Mouse (Mus musculus) left cerebral cortex, postnatal 36 days (tissue): ENCODE results near the gene Map2k5. TPM values are rescaled to one million over a fixed set of nuclear protein-coding genes. Genes with fewer than 3 reads are reported as not detected.

Experiments used
- DNase-seq, 2 experiments: peaks; one replicate each; pipeline ENCODE4 v3.0.0; 2021 to 2022; ENCODE audit warnings: low spot score in 2 of 2, mixed read lengths in 1 of 2
- intact Hi-C: fragments of 180-260 bp; cut with DNase I; formaldehyde crosslinking; loops from one replicate; pipeline ENCODE4 v1.15.1; 2025
- total RNA-seq, 2 experiments: library from RNA; stranded (reverse); gene quantifications; 2 replicates each; pipeline ENCODE4 v1.2.3; 2021

Gene Map2k5
- 10 to 100 TPM; 36.3 to 36.7 TPM for total RNA-seq

- DNase-seq: peak; percentile 93 to 94
Measured at GRCm38 (mm10) chr9:63377270-63378142, at the start of gene Map2k5. Gene Map2k5, minus strand, starts transcription at chr9:63377902.

GRCm38 (mm10) chr9:63421096-63421736, 43.5 kb upstream of the Map2k5 start:
- intact Hi-C loops: no loop called here
- no peak for DNase-seq

More at GRCm38 (mm10) chr9:63377270-63378142, at the start of gene Map2k5:
- intact Hi-C loops: no loop called here

- intact Hi-C loops: no loop called here
- DNase-seq: no peak
Measured at GRCm38 (mm10) chr9:63420396-63420795, 42.7 kb upstream of the Map2k5 start.

- intact Hi-C loops: no loop called here
Measured at GRCm38 (mm10) chr9:63400176-63400575, 22.5 kb upstream of the Map2k5 start.

GRCm38 (mm10) chr9:63399463-63399815, 21.7 kb upstream of the Map2k5 start:
- intact Hi-C loops: loop anchor here (5.0 kb wide), 1 partner anchor 267 kb away; no protein-coding TSS in a partner anchor
- no peak for DNase-seq

More at GRCm38 (mm10) chr9:63400176-63400575, 22.5 kb upstream of the Map2k5 start:
- no peak for DNase-seq

GRCm38 (mm10) chr9:63398611-63399462, 21.1 kb upstream of the Map2k5 start, which contains the start of gene 2300009A05Rik:
Gene 2300009A05Rik, minus strand, starts transcription at chr9:63399246.
- intact Hi-C loops: loop anchor here (5.0 kb wide), 1 partner anchor 267 kb away; no protein-coding TSS in a partner anchor
- peak; percentile 93 to 96 for DNase-seq

GRCm38 (mm10) chr9:63395612-63396011, 17.9 kb upstream of the Map2k5 start:
- intact Hi-C loops: loop anchor here (5.0 kb wide), 1 partner anchor 263 kb away; no protein-coding TSS in a partner anchor
- DNase-seq: peak; percentile 25 to 34

GRCm38 (mm10) chr9:63391307-63391706, 13.6 kb upstream of the Map2k5 start:
- no peak for DNase-seq
- intact Hi-C loops: no loop called here

GRCm38 (mm10) chr9:63382761-63383160, 5.1 kb upstream of the Map2k5 start:
- no peak for DNase-seq
- intact Hi-C loops: no loop called here

GRCm38 (mm10) chr9:63380326-63380725, 2.6 kb upstream of the Map2k5 start:
- intact Hi-C loops: no loop called here
- no peak for DNase-seq

GRCm38 (mm10) chr9:63378174-63378573, 472 bp upstream of the Map2k5 start:
- intact Hi-C loops: no loop called here
- no peak for DNase-seq

- intact Hi-C loops: no loop called here
- no peak for DNase-seq
Measured at GRCm38 (mm10) chr9:63373315-63373714, 4.4 kb downstream of the Map2k5 start.

- DNase-seq: no peak
- intact Hi-C loops: no loop called here
Measured at GRCm38 (mm10) chr9:63372541-63372940, 5.2 kb downstream of the Map2k5 start.

GRCm38 (mm10) chr9:63360410-63360809, 17.3 kb downstream of the Map2k5 start:
- DNase-seq: no peak
- intact Hi-C loops: no loop called here

GRCm38 (mm10) chr9:63359016-63359415, 18.7 kb downstream of the Map2k5 start:
- DNase-seq: peak in 1 of 2 experiments; percentile 11
- intact Hi-C loops: no loop called here

GRCm38 (mm10) chr9:63356721-63357120, 21.0 kb downstream of the Map2k5 start:
- intact Hi-C loops: no loop called here
- DNase-seq: no peak

GRCm38 (mm10) chr9:63356278-63356677, 21.4 kb downstream of the Map2k5 start:
- no peak for DNase-seq
- intact Hi-C loops: no loop called here

GRCm38 (mm10) chr9:63354168-63354567, 23.5 kb downstream of the Map2k5 start:
- no peak for DNase-seq
- intact Hi-C loops: no loop called here

- no peak for DNase-seq
- intact Hi-C loops: no loop called here
Measured at GRCm38 (mm10) chr9:63350030-63350429, 27.7 kb downstream of the Map2k5 start.

GRCm38 (mm10) chr9:63349241-63349640, 28.5 kb downstream of the Map2k5 start:
- intact Hi-C loops: no loop called here
- DNase-seq: no peak
